Mouse (Mus musculus): Measurements from ENCODE around the gene Ssc4d. TPM values are rescaled to one million over a fixed set of nuclear protein-coding genes. Genes with fewer than 3 reads are reported as not detected.

Gene Ssc4d
- polyA plus RNA-seq, 1 experiment from 2014 or later = 0.68 TPM

- H3K4me3 ChIP-seq (ENCODE audit: control insufficient read depth in 1 of 2, insufficient read depth in 1 of 2, low read depth in 1 of 2, low read length in 2 of 2) = peak overlapping the region in 1 of 2 experiments; percentile 30; a peak in 2 of 4 replicates
These were observed 17.8 kb downstream of the Ssc4d start for GRCm38 (mm10) chr5:135956300-135957206.

GRCm38 (mm10) chr5:135952830-135953229, 21.5 kb downstream of the Ssc4d start:
- no peak overlapping the region for H3K9ac ChIP-seq (ENCODE audit: low read length)
- no peaks in the 10 kb centered on the region for H3K9me3 ChIP-seq (ENCODE audit: control insufficient read depth, low read length)
- no peaks in the 10 kb centered on the region for H3K27me3 ChIP-seq (ENCODE audit: control insufficient read depth, insufficient read depth, low read length)
- peaks cover 4 to 7% of the 10 kb centered on the region in 2 experiments; a peak in 3 of 4 replicates for H3K4me1 ChIP-seq (ENCODE audit: control insufficient read depth in 2 of 2, insufficient read depth in 2 of 2, low read length in 2 of 2)
- no peak overlapping the region for H3K4me2 ChIP-seq (ENCODE audit: low read length)
- no peak overlapping the region for H3K4me3 ChIP-seq (ENCODE audit: control insufficient read depth in 1 of 2, insufficient read depth in 1 of 2, low read depth in 1 of 2, low read length in 2 of 2)
- H3K36me3 ChIP-seq (ENCODE audit: control insufficient read depth, insufficient read depth, low read length) = no peaks in the 10 kb centered on the region
- no peak for ATAC-seq (ENCODE audit: insufficient number of reproducible peaks, insufficient read depth, low FRiP score, low read depth)
- 93% methylated on average over 2 of the region's 2 CpGs for WGBS
- no peak overlapping the region for H3K27ac ChIP-seq (replicated peaks in 1 of 2; ENCODE audit: control insufficient read depth in 1 of 2, insufficient read depth in 1 of 2, low read depth in 2 of 2, low read length in 2 of 2)

More at GRCm38 (mm10) chr5:135956300-135957206, 17.8 kb downstream of the Ssc4d start:
- Histone ChIP-seq H3K27ac (replicated peaks in 1 of 2; ENCODE audit: control insufficient read depth in 1 of 2, insufficient read depth in 1 of 2, low read depth in 2 of 2, low read length in 2 of 2) (peak overlapping the region; percentile 94 to 97), H3K9me3 (ENCODE audit: control insufficient read depth, low read length) (no peaks in the 10 kb centered on the region), H3K4me2 (ENCODE audit: low read length) (peak overlapping the region; percentile 62), H3K36me3 (ENCODE audit: control insufficient read depth, insufficient read depth, low read length) (no peaks in the 10 kb centered on the region), H3K4me1 (ENCODE audit: control insufficient read depth in 2 of 2, insufficient read depth in 2 of 2, low read length in 2 of 2) (peaks cover 11% of the 10 kb centered on the region in 2 experiments), H3K9ac (ENCODE audit: low read length) (no peak overlapping the region; the same call in 1 of the 2 replicates), H3K27me3 (ENCODE audit: control insufficient read depth, insufficient read depth, low read length) (no peaks in the 10 kb centered on the region)
- no peak for ATAC-seq (ENCODE audit: insufficient number of reproducible peaks, insufficient read depth, low FRiP score, low read depth)
- WGBS = 85% methylated on average over 9 of the region's 9 CpGs

DNA sequence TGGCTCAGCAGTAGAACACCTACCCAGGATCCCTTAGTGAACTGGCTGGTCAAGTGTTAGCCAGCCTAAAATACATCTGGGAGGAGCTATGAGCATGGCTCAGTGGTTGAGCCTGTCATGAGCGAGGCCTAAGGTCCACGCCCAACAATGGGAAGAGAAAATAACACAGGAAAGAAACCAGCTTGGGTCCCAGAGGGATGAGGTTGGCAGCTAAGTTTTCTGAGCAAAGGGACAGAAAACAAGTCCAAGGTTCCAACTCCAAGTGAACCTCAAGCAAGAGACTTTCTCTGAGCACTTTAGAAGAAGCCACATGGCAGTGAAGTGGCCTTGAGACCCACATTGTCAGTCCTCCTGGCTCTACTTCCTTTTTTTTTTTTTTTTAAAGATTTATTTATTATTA, 22.7 kb downstream of the Ssc4d start:
- H3K4me2 ChIP-seq (ENCODE audit: low read length) = no peak overlapping the region
- H3K36me3 ChIP-seq (ENCODE audit: control insufficient read depth, insufficient read depth, low read length) = no peaks in the 10 kb centered on the region
- H3K9ac ChIP-seq (ENCODE audit: low read length) = no peak overlapping the region
- H3K9me3 ChIP-seq (ENCODE audit: control insufficient read depth, low read length) = no peaks in the 10 kb centered on the region
- peaks cover 0 to under 1% of the 10 kb centered on the region in 2 experiments; a peak in 1 of 4 replicates for H3K4me1 ChIP-seq (ENCODE audit: control insufficient read depth in 2 of 2, insufficient read depth in 2 of 2, low read length in 2 of 2)
- 75% methylated on average over 2 of the region's 2 CpGs for WGBS
- no peak overlapping the region for H3K4me3 ChIP-seq (ENCODE audit: control insufficient read depth in 1 of 2, insufficient read depth in 1 of 2, low read depth in 1 of 2, low read length in 2 of 2)
- H3K27ac ChIP-seq (replicated peaks in 1 of 2; ENCODE audit: control insufficient read depth in 1 of 2, insufficient read depth in 1 of 2, low read depth in 2 of 2, low read length in 2 of 2) = no peak overlapping the region
- no peaks in the 10 kb centered on the region for H3K27me3 ChIP-seq (ENCODE audit: control insufficient read depth, insufficient read depth, low read length)
- ATAC-seq (ENCODE audit: insufficient number of reproducible peaks, insufficient read depth, low FRiP score, low read depth) = no peak

DNA sequence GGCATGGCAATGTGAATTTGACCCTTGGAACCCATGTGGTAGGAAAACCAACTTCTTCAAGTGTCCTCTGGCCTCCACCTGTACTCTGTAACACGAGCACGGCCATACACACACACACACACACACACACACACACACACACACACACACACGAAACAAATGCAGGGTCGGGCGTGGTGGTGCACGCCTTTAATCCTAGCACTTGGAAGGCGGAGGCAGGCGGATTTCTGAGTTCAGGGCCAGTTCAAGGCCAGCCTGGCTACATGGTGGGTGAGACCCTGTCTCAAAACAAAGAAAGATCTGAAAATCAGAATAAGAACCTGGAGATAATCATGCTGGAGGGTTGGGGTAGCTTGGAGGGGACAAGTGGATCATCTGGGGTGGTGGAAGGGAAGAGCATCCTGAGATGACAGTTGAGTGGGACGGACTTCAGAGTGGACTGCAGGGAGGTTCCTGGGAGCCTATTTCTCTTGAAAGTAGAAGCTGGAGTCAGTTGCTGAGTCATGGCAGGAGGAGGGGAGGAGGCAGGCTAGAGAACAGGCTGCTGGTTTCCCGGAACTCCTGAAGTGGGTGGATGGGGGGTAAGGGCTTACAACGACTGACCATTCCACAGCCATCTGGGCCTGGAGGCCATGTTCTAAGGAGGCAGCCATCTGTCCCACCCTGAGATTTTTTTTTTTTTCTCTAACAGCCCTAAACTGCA, 23.5 kb downstream of the Ssc4d start:
- Histone ChIP-seq H3K36me3 (ENCODE audit: control insufficient read depth, insufficient read depth, low read length) (no peaks in the 10 kb centered on the region), H3K4me3 (ENCODE audit: control insufficient read depth in 1 of 2, insufficient read depth in 1 of 2, low read depth in 1 of 2, low read length in 2 of 2) (no peak overlapping the region), H3K4me1 (ENCODE audit: control insufficient read depth in 2 of 2, insufficient read depth in 2 of 2, low read length in 2 of 2) (peaks cover 3 to 8% of the 10 kb centered on the region in 2 experiments), H3K27me3 (ENCODE audit: control insufficient read depth, insufficient read depth, low read length) (no peaks in the 10 kb centered on the region), H3K27ac (replicated peaks in 1 of 2; ENCODE audit: control insufficient read depth in 1 of 2, insufficient read depth in 1 of 2, low read depth in 2 of 2, low read length in 2 of 2) (no peak overlapping the region), H3K9ac (ENCODE audit: low read length) (no peak overlapping the region), H3K4me2 (ENCODE audit: low read length) (no peak overlapping the region), H3K9me3 (ENCODE audit: control insufficient read depth, low read length) (no peaks in the 10 kb centered on the region)
- 81% methylated on average over 11 of the region's 11 CpGs for WGBS
- ATAC-seq (ENCODE audit: insufficient number of reproducible peaks, insufficient read depth, low FRiP score, low read depth) = no peak; the same call in 1 of the 2 replicates

GRCm38 (mm10) chr5:135946621-135947020, 27.7 kb downstream of the Ssc4d start:
- no peak overlapping the region for H3K4me3 ChIP-seq (ENCODE audit: control insufficient read depth in 1 of 2, insufficient read depth in 1 of 2, low read depth in 1 of 2, low read length in 2 of 2)
- peak overlapping the region; percentile 39 for H3K4me2 ChIP-seq (ENCODE audit: low read length)
- no peaks in the 10 kb centered on the region for H3K27me3 ChIP-seq (ENCODE audit: control insufficient read depth, insufficient read depth, low read length)
- H3K36me3 ChIP-seq (ENCODE audit: control insufficient read depth, insufficient read depth, low read length) = no peaks in the 10 kb centered on the region
- no peaks in the 10 kb centered on the region for H3K9me3 ChIP-seq (ENCODE audit: control insufficient read depth, low read length)
- WGBS = 73% methylated on average over 5 of the region's 5 CpGs
- peaks cover 5 to 13% of the 10 kb centered on the region in 2 experiments for H3K4me1 ChIP-seq (ENCODE audit: control insufficient read depth in 2 of 2, insufficient read depth in 2 of 2, low read length in 2 of 2)
- no peak overlapping the region for H3K27ac ChIP-seq (replicated peaks in 1 of 2; ENCODE audit: control insufficient read depth in 1 of 2, insufficient read depth in 1 of 2, low read depth in 2 of 2, low read length in 2 of 2)
- no peak overlapping the region for H3K9ac ChIP-seq (ENCODE audit: low read length)
- no peak for ATAC-seq (ENCODE audit: insufficient number of reproducible peaks, insufficient read depth, low FRiP score, low read depth)

DNA sequence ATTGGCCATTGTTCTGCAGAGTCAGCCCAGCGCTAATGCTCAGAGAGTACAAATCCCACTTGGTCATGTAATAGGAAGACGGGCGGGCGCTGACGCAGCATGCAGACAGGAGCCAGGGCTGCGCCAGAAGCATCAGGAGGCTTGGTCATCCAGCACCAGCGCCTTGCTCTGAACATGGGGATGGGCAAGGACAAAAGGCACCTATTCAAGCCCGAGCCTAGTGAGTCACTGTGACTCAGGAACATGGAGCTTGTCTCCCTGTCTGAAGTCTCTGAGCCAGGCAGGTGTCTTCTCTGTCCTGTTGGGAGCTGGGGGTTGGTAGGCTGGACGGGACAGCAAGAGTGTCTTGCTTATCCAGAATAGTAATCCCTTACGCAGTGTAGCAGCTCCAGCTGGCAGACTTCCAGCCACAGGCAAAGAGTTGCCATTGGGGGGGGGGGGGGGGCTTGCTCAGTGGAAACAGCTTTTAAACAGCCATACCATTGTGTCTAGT, 28.4 kb downstream of the Ssc4d start:
- no peak overlapping the region for H3K4me3 ChIP-seq (ENCODE audit: control insufficient read depth in 1 of 2, insufficient read depth in 1 of 2, low read depth in 1 of 2, low read length in 2 of 2)
- 0 out of 2 replicates have a peak overlapping the region, but pooled peaks have one; percentile 8 for H3K9ac ChIP-seq (ENCODE audit: low read length)
- H3K36me3 ChIP-seq (ENCODE audit: control insufficient read depth, insufficient read depth, low read length) = no peaks in the 10 kb centered on the region
- no peaks in the 10 kb centered on the region for H3K27me3 ChIP-seq (ENCODE audit: control insufficient read depth, insufficient read depth, low read length)
- 38% methylated on average over 10 of the region's 10 CpGs for WGBS
- peak overlapping the region in 1 of 2 experiments; percentile 10; a peak in 1 of 4 replicates for H3K27ac ChIP-seq (replicated peaks in 1 of 2; ENCODE audit: control insufficient read depth in 1 of 2, insufficient read depth in 1 of 2, low read depth in 2 of 2, low read length in 2 of 2)
- peak overlapping the region; percentile 39 for H3K4me2 ChIP-seq (ENCODE audit: low read length)
- H3K4me1 ChIP-seq (ENCODE audit: control insufficient read depth in 2 of 2, insufficient read depth in 2 of 2, low read length in 2 of 2) = peaks cover 5 to 13% of the 10 kb centered on the region in 2 experiments
- peak; percentile 34; the same call in 1 of the 2 replicates for ATAC-seq (ENCODE audit: insufficient number of reproducible peaks, insufficient read depth, low FRiP score, low read depth)
- H3K9me3 ChIP-seq (ENCODE audit: control insufficient read depth, low read length) = no peaks in the 10 kb centered on the region

DNA sequence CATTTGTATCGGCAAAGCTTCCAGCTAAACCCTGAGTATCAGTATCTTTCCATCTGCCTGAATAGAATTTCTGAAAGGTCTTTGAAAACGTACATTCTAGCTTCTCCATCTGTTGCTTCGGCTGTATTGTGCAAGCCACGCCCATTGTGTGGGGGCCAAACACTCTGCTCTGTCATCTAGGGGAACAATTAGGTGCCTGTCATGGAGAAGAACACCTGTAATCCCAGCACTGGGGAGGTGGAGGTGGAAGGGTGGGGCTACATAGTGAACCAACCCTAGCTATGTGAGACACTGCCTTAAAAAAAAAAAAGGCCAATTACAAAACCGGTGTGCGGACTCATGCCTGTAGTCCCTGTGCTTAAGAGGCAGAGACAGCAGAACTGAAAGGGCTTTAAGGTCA, 31.6 kb downstream of the Ssc4d start:
- H3K27me3 ChIP-seq (ENCODE audit: control insufficient read depth, insufficient read depth, low read length) = no peaks in the 10 kb centered on the region
- no peak overlapping the region for H3K4me2 ChIP-seq (ENCODE audit: low read length)
- no peaks in the 10 kb centered on the region for H3K36me3 ChIP-seq (ENCODE audit: control insufficient read depth, insufficient read depth, low read length)
- no peak overlapping the region for H3K9ac ChIP-seq (ENCODE audit: low read length)
- no peak for ATAC-seq (ENCODE audit: insufficient number of reproducible peaks, insufficient read depth, low FRiP score, low read depth)
- WGBS = 63% methylated on average over 6 of the region's 6 CpGs
- H3K4me3 ChIP-seq (ENCODE audit: control insufficient read depth in 1 of 2, insufficient read depth in 1 of 2, low read depth in 1 of 2, low read length in 2 of 2) = no peak overlapping the region
- H3K9me3 ChIP-seq (ENCODE audit: control insufficient read depth, low read length) = no peaks in the 10 kb centered on the region
- no peak overlapping the region for H3K27ac ChIP-seq (replicated peaks in 1 of 2; ENCODE audit: control insufficient read depth in 1 of 2, insufficient read depth in 1 of 2, low read depth in 2 of 2, low read length in 2 of 2)
- peaks cover 5 to 13% of the 10 kb centered on the region in 2 experiments for H3K4me1 ChIP-seq (ENCODE audit: control insufficient read depth in 2 of 2, insufficient read depth in 2 of 2, low read length in 2 of 2)
